ENCODE assay signal across 32 mouse cellular contexts in genomic region chr19:41751906-41752305, GRCm38 (mm10). TPM values are rescaled to one million over a fixed set of nuclear protein-coding genes. Genes with fewer than 3 reads are reported as not detected.
DNase-seq lines count a peak whose midpoint lies in the region; ATAC-seq and TF ChIP-seq lines count a peak whose summit lies in the region.
"Had no signal": no experiment of that assay in that cellular context is flagged by ENCODE, and none has a peak within 500 bp of the region (broad histone marks: within the 10 kb centered on the region; RNA-seq: fewer than 3 reads in every experiment).

No protein-coding gene starts in this region.

- WGBS in forebrain, embryonic 10.5 days: 65% methylated on average over 11 of the region's 11 CpGs
- 68% methylated on average over 11 of the region's 11 CpGs for WGBS in forebrain, embryonic 16.5 days
- 70% methylated on average over 11 of the region's 11 CpGs for WGBS in hindbrain, embryonic 13.5 days
- 69% methylated on average over 11 of the region's 11 CpGs for WGBS in hindbrain, embryonic 11.5 days
- 63% methylated on average over 11 of the region's 11 CpGs for WGBS in liver, postnatal 0 days (ENCODE audit: insufficient replicate concordance)
- 66% methylated on average over 11 of the region's 11 CpGs for WGBS in liver, embryonic 12.5 days (ENCODE audit: insufficient replicate concordance)
- WGBS in stomach, postnatal 0 days: 77% methylated on average over 11 of the region's 11 CpGs

- H3K9ac ChIP-seq in forebrain, embryonic 16.5 days (replicated peaks; ENCODE audit: low read depth, low read length): no peak overlapping the region
- no peak overlapping the region for H3K9ac ChIP-seq in hindbrain, embryonic 13.5 days
- H3K9ac ChIP-seq in hindbrain, embryonic 11.5 days (ENCODE audit: low read depth, low read length): no peak overlapping the region
- H3K9ac ChIP-seq in liver, postnatal 0 days (replicated peaks): no peak overlapping the region
- no peak overlapping the region for H3K9ac ChIP-seq in liver, embryonic 12.5 days
- no peak overlapping the region for H3K9ac ChIP-seq in stomach, postnatal 0 days (ENCODE audit: low read length)
- H3K9ac ChIP-seq: embryonic facial prominence, embryonic 15.5 days; liver, embryonic 13.5 days; neural tube, embryonic 15.5 days; stomach, embryonic 15.5 days had no signal

- TF ChIP-seq CTCF in liver, postnatal 0 days (IDR thresholded peaks at IDR 0.05; ENCODE audit: low read depth): 0 out of 2 replicates have a peak, but pooled peaks have one; percentile 5
- no peak for TF ChIP-seq CTCF in stomach, postnatal 0 days (IDR thresholded peaks at IDR 0.05; ENCODE audit: low read depth)

- H3K36me3 ChIP-seq in forebrain, embryonic 10.5 days (replicated peaks): no peaks in the 10 kb centered on the region
- H3K36me3 ChIP-seq in forebrain, embryonic 16.5 days (ENCODE audit: control insufficient read depth, insufficient read depth): no peaks in the 10 kb centered on the region
- no peaks in the 10 kb centered on the region for H3K36me3 ChIP-seq in hindbrain, embryonic 13.5 days
- no peaks in the 10 kb centered on the region for H3K36me3 ChIP-seq in hindbrain, embryonic 11.5 days (ENCODE audit: control insufficient read depth, insufficient read depth, low read length)
- H3K36me3 ChIP-seq in liver, postnatal 0 days (replicated peaks; ENCODE audit: insufficient read depth, low read length): no peaks in the 10 kb centered on the region
- H3K36me3 ChIP-seq in liver, embryonic 12.5 days: no peaks in the 10 kb centered on the region
- H3K36me3 ChIP-seq in stomach, postnatal 0 days (ENCODE audit: control insufficient read depth, insufficient read depth, low read length): no peaks in the 10 kb centered on the region
- H3K36me3 ChIP-seq: embryonic facial prominence, embryonic 10.5 days; embryonic facial prominence, embryonic 15.5 days; liver, embryonic 13.5 days; neural tube, embryonic 15.5 days; stomach, embryonic 15.5 days had no signal

- peaks cover 40% of the 10 kb centered on the region for H3K4me1 ChIP-seq in forebrain, embryonic 10.5 days
- H3K4me1 ChIP-seq in forebrain, embryonic 16.5 days (replicated peaks; ENCODE audit: control insufficient read depth, insufficient read depth, low read length): peaks cover 18% of the 10 kb centered on the region
- H3K4me1 ChIP-seq in hindbrain, embryonic 13.5 days (replicated peaks): peaks cover 33% of the 10 kb centered on the region
- peaks cover 7% of the 10 kb centered on the region for H3K4me1 ChIP-seq in hindbrain, embryonic 11.5 days (replicated peaks; ENCODE audit: control insufficient read depth, insufficient read depth, low read length)
- H3K4me1 ChIP-seq in liver, postnatal 0 days (ENCODE audit: insufficient read depth): no peaks in the 10 kb centered on the region
- H3K4me1 ChIP-seq in liver, embryonic 12.5 days: no peaks in the 10 kb centered on the region
- H3K4me1 ChIP-seq in stomach, postnatal 0 days (replicated peaks; ENCODE audit: control insufficient read depth, insufficient read depth): no peaks in the 10 kb centered on the region
- H3K4me1 ChIP-seq: liver, embryonic 13.5 days; stomach, embryonic 15.5 days had no signal

- no peaks in the 10 kb centered on the region for H3K9me3 ChIP-seq in forebrain, embryonic 10.5 days
- H3K9me3 ChIP-seq in forebrain, embryonic 16.5 days (ENCODE audit: control insufficient read depth, low read length): no peaks in the 10 kb centered on the region
- H3K9me3 ChIP-seq in hindbrain, embryonic 13.5 days: no peaks in the 10 kb centered on the region
- no peaks in the 10 kb centered on the region for H3K9me3 ChIP-seq in hindbrain, embryonic 11.5 days (ENCODE audit: control insufficient read depth, low read length)
- no peaks in the 10 kb centered on the region for H3K9me3 ChIP-seq in liver, postnatal 0 days (ENCODE audit: low read length)
- no peaks in the 10 kb centered on the region for H3K9me3 ChIP-seq in liver, embryonic 12.5 days (replicated peaks)
- no peaks in the 10 kb centered on the region for H3K9me3 ChIP-seq in stomach, postnatal 0 days (ENCODE audit: control insufficient read depth, low read length)
- H3K9me3 ChIP-seq: embryonic facial prominence, embryonic 10.5 days; embryonic facial prominence, embryonic 15.5 days; liver, embryonic 13.5 days; neural tube, embryonic 15.5 days; stomach, embryonic 15.5 days had no signal

- peaks cover 82% of the 10 kb centered on the region for H3K27me3 ChIP-seq in forebrain, embryonic 10.5 days (ENCODE audit: poor library complexity, severe bottlenecking)
- peaks cover 12% of the 10 kb centered on the region for H3K27me3 ChIP-seq in forebrain, embryonic 16.5 days (replicated peaks; ENCODE audit: control insufficient read depth, insufficient read depth, low read length)
- peaks cover 30% of the 10 kb centered on the region for H3K27me3 ChIP-seq in hindbrain, embryonic 13.5 days
- 0 out of 2 replicates have a peak, but pooled peaks cover 2% of the 10 kb centered on the region for H3K27me3 ChIP-seq in hindbrain, embryonic 11.5 days (ENCODE audit: control insufficient read depth, insufficient read depth, low read length)
- no peaks in the 10 kb centered on the region for H3K27me3 ChIP-seq in liver, postnatal 0 days (ENCODE audit: insufficient read depth, low read length)
- H3K27me3 ChIP-seq in liver, embryonic 12.5 days (replicated peaks): peaks cover 16% of the 10 kb centered on the region; the same call in 1 of the 2 replicates
- no peaks in the 10 kb centered on the region for H3K27me3 ChIP-seq in stomach, postnatal 0 days (ENCODE audit: control insufficient read depth, insufficient read depth, low read length)
- H3K27me3 ChIP-seq: embryonic facial prominence, embryonic 15.5 days; neural tube, embryonic 15.5 days; stomach, embryonic 15.5 days had no signal

- no peak for TF ChIP-seq EP300 in liver, postnatal 0 days (IDR thresholded peaks at IDR 0.05; ENCODE audit: low read depth)
- TF ChIP-seq EP300 in stomach, postnatal 0 days (optimal IDR thresholded peaks at IDR 0.05): no peak

- H3K4me2 ChIP-seq in forebrain, embryonic 16.5 days (ENCODE audit: low read length): no peak overlapping the region
- H3K4me2 ChIP-seq in hindbrain, embryonic 13.5 days: no peak overlapping the region
- H3K4me2 ChIP-seq in hindbrain, embryonic 11.5 days (replicated peaks; ENCODE audit: low read depth, low read length): no peak overlapping the region
- no peak overlapping the region for H3K4me2 ChIP-seq in liver, postnatal 0 days (ENCODE audit: low read depth, low read length)
- no peak overlapping the region for H3K4me2 ChIP-seq in liver, embryonic 12.5 days
- H3K4me2 ChIP-seq in stomach, postnatal 0 days (replicated peaks; ENCODE audit: low read depth): no peak overlapping the region
- H3K4me2 ChIP-seq: embryonic facial prominence, embryonic 15.5 days; heart, embryonic 11.5 days; liver, embryonic 13.5 days; neural tube, embryonic 15.5 days; stomach, embryonic 15.5 days had no signal

- no peak for DNase-seq in forebrain, embryonic 10.5 days (ENCODE audit: extremely low spot score, low spot score)
- no peak for DNase-seq in hindbrain, embryonic 11.5 days (ENCODE audit: low spot score)
- DNase-seq in liver, postnatal 0 days: no peak
- peak; percentile 43 for DNase-seq in brain, adult 2 months (ENCODE audit: low read depth, low spot score)
- DNase-seq in stomach, postnatal 0 days (ENCODE audit: low spot score): no peak
- DNase-seq: adrenal gland, postnatal 10 days; cerebellum, adult 11-12 months; cerebellum, adult 9-11 months; gastrocnemius, adult 2 months; gastrocnemius, postnatal 36 days; heart, adult 18-20 months; heart, postnatal 36 days; kidney, adult 8-10 months; kidney, postnatal 14 days; left cerebral cortex, postnatal 4 days; liver, embryonic 13.5 days; lung, adult 2 months; lung, postnatal 10 days; retina, postnatal 1 day; right cerebral cortex, postnatal 14 days; thymus, postnatal 14 days had no signal

- ATAC-seq in forebrain, embryonic 16.5 days: no peak
- no peak for ATAC-seq in hindbrain, embryonic 13.5 days (ENCODE audit: low FRiP score)
- no peak for ATAC-seq in hindbrain, embryonic 11.5 days (ENCODE audit: low FRiP score)
- ATAC-seq in liver, postnatal 0 days: no peak
- ATAC-seq in liver, embryonic 12.5 days: no peak
- no peak for ATAC-seq in stomach, postnatal 0 days (ENCODE audit: low FRiP score, low TSS enrichment)
- ATAC-seq: intestine, embryonic 16.5 days; Patski had no signal

- H3K27ac ChIP-seq in forebrain, embryonic 10.5 days: 0 out of 2 replicates have a peak overlapping the region, but pooled peaks have one; percentile 26
- H3K27ac ChIP-seq in forebrain, embryonic 16.5 days (ENCODE audit: low read length): no peak overlapping the region
- H3K27ac ChIP-seq in hindbrain, embryonic 13.5 days: 0 out of 2 replicates have a peak overlapping the region, but pooled peaks have one; percentile 0
- no peak overlapping the region for H3K27ac ChIP-seq in hindbrain, embryonic 11.5 days (ENCODE audit: low read depth, low read length)
- H3K27ac ChIP-seq in liver, postnatal 0 days (ENCODE audit: low read depth): no peak overlapping the region
- no peak overlapping the region for H3K27ac ChIP-seq in liver, embryonic 12.5 days
- no peak overlapping the region for H3K27ac ChIP-seq in stomach, postnatal 0 days (replicated peaks)
- H3K27ac ChIP-seq: embryonic facial prominence, embryonic 10.5 days; embryonic facial prominence, embryonic 15.5 days; gastrocnemius, adult 2 months; liver, embryonic 13.5 days; macrophage; neural tube, embryonic 15.5 days; stomach, embryonic 15.5 days had no signal

- no peak overlapping the region for H3K4me3 ChIP-seq in forebrain, embryonic 10.5 days
- no peak overlapping the region for H3K4me3 ChIP-seq in forebrain, embryonic 16.5 days (replicated peaks; ENCODE audit: low read length)
- no peak overlapping the region for H3K4me3 ChIP-seq in hindbrain, embryonic 13.5 days
- H3K4me3 ChIP-seq in hindbrain, embryonic 11.5 days (ENCODE audit: low read depth, low read length): no peak overlapping the region
- H3K4me3 ChIP-seq in liver, postnatal 0 days (ENCODE audit: low read depth, low read length): no peak overlapping the region
- H3K4me3 ChIP-seq in liver, embryonic 12.5 days: no peak overlapping the region
- no peak overlapping the region for H3K4me3 ChIP-seq in stomach, postnatal 0 days (ENCODE audit: low read depth, low read length)
- H3K4me3 ChIP-seq: embryonic facial prominence, embryonic 10.5 days; embryonic facial prominence, embryonic 15.5 days; gastrocnemius, adult 2 months; liver, embryonic 13.5 days; neural tube, embryonic 15.5 days; stomach, embryonic 15.5 days had no signal

RNA-seq across cellular contexts. Expression of gene Slit1, which starts 8.4 kb away (rescaled TPM):
- polyA plus RNA-seq in forebrain, embryonic 10.5 days (2016; fragmentation: Nextera tagmentation; extraction: Ambion mirVana): 0.73 and 1.4 TPM in 2 replicates
- polyA plus RNA-seq in forebrain, embryonic 16.5 days (2015; fragmentation: Nextera tagmentation; extraction: Ambion mirVana): 18.2 and 21.3 TPM in 2 replicates
- 22.3 and 25.6 TPM in 2 replicates for polyA plus RNA-seq in hindbrain, embryonic 13.5 days (2015; fragmentation: Nextera tagmentation; extraction: Ambion mirVana)
- 13.8 and 22.8 TPM in 2 replicates for polyA plus RNA-seq in hindbrain, embryonic 11.5 days (2014; fragmentation: Nextera tagmentation; extraction: Ambion mirVana)
- polyA plus RNA-seq in liver, postnatal 0 days (2015; fragmentation: Nextera tagmentation; extraction: Ambion mirVana): 0.12 and 0.13 TPM in 2 replicates
- 0.07 and 0.10 TPM in 2 replicates for polyA plus RNA-seq in liver, embryonic 12.5 days (2016; fragmentation: Nextera tagmentation; extraction: Ambion mirVana)
- polyA plus RNA-seq in stomach, postnatal 0 days (2015; fragmentation: Nextera tagmentation; extraction: Ambion mirVana): 0.25 and 0.28 TPM in 2 replicates

RNA-seq across cellular contexts. Expression of gene Arhgap19, which starts 49.9 kb away (rescaled TPM):
- polyA plus RNA-seq in forebrain, embryonic 10.5 days (2016; fragmentation: Nextera tagmentation; extraction: Ambion mirVana): 49.7 and 50.9 TPM in 2 replicates
- polyA plus RNA-seq in forebrain, embryonic 16.5 days (2015; fragmentation: Nextera tagmentation; extraction: Ambion mirVana): 8.5 and 10.8 TPM in 2 replicates
- polyA plus RNA-seq in hindbrain, embryonic 13.5 days (2015; fragmentation: Nextera tagmentation; extraction: Ambion mirVana): 6.3 and 7.6 TPM in 2 replicates
- polyA plus RNA-seq in hindbrain, embryonic 11.5 days (2014; fragmentation: Nextera tagmentation; extraction: Ambion mirVana): 31.5 and 33.3 TPM in 2 replicates
- polyA plus RNA-seq in liver, postnatal 0 days (2015; fragmentation: Nextera tagmentation; extraction: Ambion mirVana): 10.5 and 12.9 TPM in 2 replicates
- 37.6 and 40.7 TPM in 2 replicates for polyA plus RNA-seq in liver, embryonic 12.5 days (2016; fragmentation: Nextera tagmentation; extraction: Ambion mirVana)
- polyA plus RNA-seq in stomach, postnatal 0 days (2015; fragmentation: Nextera tagmentation; extraction: Ambion mirVana): 2.7 and 3.5 TPM in 2 replicates

Comparison
In these comparisons a context has a peak if more than half of its experiments do, and no peak if none do; other contexts are left out.
1. H3K27ac ChIP-seq: peak in forebrain, embryonic 10.5 days (single experiment) and hindbrain, embryonic 13.5 days (single experiment); none in forebrain, embryonic 16.5 days (single experiment), hindbrain, embryonic 11.5 days (single experiment), liver, postnatal 0 days (single experiment), liver, embryonic 12.5 days (single experiment) and stomach, postnatal 0 days (single experiment).